Mouse (Mus musculus) urinary bladder, postnatal 4 days (tissue): Measurements from ENCODE around the gene Zfp790.
A peak's percentile ranks its signal among the peaks of the same experiment; 100 is the strongest.

ENCODE experiments used
- DNase-seq, 2 experiments: peaks; one replicate each; pipeline ENCODE4 v3.0.0; 2021 to 2022; ENCODE audit warnings: low spot score in 2 of 2

The Zfp790 gene

DNA sequence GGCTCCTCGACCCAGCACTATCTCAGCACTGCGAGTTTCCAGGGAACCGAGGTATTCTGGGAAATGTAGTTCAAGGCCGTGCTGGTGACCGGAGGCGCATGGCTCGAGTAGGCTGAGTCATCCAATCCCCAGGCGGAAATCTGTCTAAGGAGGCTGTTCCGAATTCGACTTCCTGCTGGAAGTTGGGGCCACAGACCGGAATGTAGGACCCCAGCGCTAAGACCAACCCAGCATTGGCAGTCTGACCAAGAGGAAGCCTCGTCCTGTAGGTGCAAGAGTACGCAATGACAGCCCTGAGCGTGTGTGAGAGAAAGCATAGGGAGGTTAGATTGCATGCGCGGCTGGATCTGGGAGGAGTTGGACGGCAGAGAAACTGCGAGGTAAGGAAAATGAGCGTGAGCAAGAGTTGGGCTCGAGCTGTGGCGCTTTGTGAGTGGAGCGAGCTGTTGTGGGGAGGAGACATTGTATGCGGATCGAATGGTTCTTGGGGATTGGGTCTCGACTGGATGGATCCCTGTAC, at the start of gene Zfp790:
Zfp790 (plus strand) TSS at position 205 of the 520 bp plus-strand sequence.
- DNase-seq = peak; percentile 83 to 84

GRCm38 (mm10) chr7:29767058-29767686, 48.7 kb upstream of the Zfp790 start:
- peak; percentile 71 to 74 for DNase-seq

DNA sequence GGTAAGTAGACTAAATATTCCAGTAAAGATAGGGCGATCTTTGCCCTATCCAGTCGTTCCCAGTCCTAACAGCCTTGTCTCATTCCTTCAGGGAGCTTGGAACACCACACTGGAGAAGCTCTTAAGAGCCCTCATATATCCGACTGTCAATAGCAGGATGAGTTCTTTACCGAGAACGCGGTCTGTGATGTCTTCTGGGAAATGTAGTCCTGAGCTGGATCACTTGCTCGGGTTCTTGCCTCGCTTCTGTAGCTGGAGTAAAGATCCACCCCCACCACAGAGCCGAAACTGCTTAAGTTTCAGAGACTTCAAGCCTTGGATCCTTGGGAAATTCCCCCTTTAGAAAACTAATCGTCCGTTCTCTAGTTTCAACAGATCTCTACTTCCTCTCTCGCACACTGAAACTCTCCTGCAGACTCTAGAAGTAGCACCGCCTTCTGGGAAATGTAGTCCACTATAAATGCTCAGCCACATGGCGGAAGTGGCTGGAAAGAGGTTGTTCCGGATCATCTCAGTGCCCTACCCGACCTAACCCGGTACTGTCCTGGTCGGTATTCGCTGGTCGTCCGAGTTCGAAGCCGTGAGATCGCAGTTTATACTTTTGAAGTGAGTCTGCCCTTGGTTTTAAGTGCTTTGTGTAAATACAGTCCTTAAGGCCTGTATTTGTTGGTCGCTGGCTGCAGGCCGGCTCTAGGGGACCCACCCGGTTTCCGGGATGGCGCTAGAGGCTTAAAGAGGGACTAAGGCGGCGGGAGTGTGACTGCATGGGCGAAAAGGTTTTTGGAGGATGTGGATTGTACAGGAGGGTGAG, 47.6 kb upstream of the Zfp790 start, which contains the start of gene Zfp84:
Zfp84 (plus strand) TSS at position 463 of the 811 bp plus-strand sequence.
- DNase-seq = peak; percentile 76 to 82

GRCm38 (mm10) chr7:29768980-29769379, 46.9 kb upstream of the Zfp790 start:
- no peak for DNase-seq

GRCm38 (mm10) chr7:29773503-29773902, 42.4 kb upstream of the Zfp790 start:
- no peak for DNase-seq

DNA sequence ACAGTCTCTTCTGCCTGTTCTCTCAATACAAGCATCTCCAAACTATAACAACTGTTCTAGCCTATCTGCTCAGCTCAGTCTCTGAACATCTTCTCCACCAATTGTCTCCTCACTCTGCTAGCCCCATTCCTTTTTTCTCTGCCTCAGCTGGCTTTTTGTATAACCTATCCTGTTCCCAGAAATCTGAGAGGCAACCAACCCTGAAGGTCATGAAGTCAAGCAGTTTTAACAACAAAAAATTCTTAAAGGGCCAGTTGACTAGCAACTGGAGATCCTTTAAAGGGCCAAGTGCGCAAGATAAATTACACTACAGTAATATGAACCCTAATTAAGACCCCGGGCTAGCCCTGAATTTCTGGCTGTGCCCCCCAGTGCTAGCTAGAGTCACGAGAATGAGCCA, 41.5 kb upstream of the Zfp790 start:
- DNase-seq = no peak

GRCm38 (mm10) chr7:29776568-29776967, 39.3 kb upstream of the Zfp790 start:
- DNase-seq = no peak

- no peak for DNase-seq
Observed at GRCm38 (mm10) chr7:29777372-29777771, 38.5 kb upstream of the Zfp790 start.

DNA sequence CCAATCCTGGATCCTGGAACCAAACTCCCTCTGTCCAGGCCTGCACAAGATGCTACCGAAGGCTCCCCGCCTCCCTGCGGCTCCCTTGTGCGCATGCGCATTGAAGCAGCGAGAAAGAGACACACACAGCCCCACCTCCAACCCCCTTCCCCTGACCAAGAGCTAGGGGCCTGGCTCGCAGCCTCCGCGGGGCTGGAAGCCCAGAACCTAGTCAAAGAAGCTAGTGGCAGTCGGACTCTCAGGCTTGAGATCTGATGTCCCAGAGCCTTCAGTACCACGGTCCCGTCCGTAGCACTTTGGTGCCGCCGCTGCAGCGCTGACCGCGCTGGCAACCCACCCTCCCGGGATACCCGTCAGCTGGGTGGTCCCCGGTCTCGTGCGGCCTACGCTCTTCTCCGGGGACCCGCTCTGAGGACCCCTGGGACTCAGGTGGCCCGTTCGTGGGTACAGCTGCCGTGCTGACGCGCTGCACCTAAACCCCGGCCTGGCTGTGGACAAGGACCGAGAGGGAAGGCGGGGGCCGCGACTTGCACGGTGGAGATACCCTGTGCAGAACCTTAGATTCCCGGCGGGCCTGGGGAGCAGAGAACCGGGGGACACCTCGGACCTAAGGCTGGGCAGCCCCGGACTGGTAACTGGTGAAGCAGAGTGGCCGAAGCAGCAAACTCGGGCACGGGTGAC, 31.9 kb upstream of the Zfp790 start, which contains the start of gene Zfp30:
Zfp30 (plus strand) TSS at position 128 of the 681 bp plus-strand sequence.
- peak; percentile 77 to 82 for DNase-seq

DNA sequence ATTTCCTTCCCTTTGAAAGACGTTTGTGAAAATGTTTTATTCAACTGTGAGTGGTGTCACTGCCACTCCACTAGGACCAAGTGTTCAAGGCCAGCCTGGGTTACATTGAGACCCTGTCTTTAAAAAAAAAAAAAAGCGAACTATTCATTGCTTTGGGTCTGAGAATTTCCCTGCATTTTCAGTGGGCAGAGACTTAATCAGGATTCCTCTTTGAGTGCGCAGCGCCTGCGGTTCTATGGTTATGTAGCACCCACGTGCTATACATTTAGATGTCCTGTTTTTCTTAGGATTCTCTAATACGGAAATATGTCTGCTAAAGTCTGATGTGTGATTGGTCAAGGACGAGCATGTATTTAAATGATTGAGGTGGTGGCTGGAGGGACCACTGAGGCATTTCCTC, 30.9 kb upstream of the Zfp790 start:
- DNase-seq = no peak

DNA sequence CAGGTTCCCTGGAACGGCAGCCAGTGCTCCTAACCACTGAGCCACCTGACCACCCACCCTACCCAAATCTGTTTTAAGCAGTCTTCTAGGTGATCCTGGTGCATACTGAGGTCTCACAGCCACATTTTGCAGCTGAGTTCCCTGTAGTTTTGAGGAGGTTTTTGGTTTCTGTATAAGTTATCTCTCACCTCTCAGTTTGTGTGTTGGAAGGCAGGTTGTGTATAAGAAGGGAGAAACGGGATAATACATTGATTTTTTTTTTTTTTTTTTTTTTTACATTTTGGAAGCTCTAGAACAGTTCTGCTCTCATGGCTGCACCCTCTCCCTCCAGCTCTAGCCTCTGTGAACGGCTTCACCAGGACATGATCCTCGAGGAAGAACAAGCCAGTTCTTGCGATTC, 30.0 kb upstream of the Zfp790 start:
- DNase-seq = no peak

DNA sequence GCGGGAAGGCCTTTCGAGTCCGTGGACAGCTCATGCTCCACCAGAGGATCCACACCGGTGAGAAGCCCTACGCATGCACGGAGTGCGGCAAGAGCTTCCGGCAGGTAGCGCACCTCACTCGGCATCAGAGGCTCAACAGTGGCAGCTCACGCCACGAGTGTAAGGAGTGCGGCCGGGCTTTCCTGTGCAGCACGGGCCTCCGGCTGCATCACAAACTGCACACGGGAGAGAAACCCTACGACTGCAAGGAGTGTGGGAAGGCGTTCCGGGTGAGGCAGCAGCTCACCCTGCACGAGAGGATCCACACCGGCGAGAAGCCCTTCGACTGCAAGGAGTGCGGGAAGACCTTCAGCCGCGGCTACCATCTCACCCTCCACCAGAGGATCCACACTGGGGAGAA, 23.0 kb upstream of the Zfp790 start:
- no peak for DNase-seq

DNA sequence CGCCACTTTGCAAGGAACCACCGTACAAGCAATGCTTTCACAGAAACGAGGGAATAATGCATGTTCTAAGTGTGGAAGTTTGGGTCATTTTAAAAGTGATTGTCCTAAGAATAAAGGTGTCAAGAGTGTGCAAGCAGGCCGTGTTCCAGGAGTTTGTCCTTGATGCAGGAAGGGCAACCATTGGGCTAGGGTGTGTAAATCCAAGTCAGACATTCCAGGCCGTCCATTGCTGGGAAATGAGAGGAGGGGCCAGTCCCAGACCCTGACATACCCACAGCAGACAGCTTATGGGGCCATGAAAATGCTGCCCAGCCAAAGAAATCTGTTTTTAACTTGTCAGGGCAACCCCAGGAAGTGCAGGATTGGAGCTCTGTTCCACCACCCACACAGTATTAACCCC, 8.9 kb upstream of the Zfp790 start:
- DNase-seq = no peak

GRCm38 (mm10) chr7:29812244-29812643, 3.7 kb upstream of the Zfp790 start:
- DNase-seq = no peak

DNA sequence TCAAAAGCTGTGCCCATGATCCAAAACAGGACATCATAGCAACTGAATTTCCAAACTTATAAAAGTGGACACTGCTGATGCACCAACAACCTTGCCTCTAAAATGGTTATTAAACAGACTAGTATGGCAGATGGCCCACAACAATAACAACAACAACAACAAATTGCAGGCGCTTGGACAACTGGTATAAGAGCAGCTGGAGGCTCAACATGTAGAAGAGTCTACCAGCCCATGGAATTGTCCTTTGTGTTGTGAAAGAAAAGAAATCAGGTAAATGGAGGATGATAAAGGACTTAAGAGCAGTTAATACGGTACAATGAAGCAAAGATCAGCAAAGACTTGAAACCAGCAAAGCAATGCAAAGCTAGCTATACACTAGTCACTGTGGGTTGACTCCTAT, 1.5 kb upstream of the Zfp790 start:
- no peak for DNase-seq

GRCm38 (mm10) chr7:29815061-29815784, 691 bp upstream of the Zfp790 start:
- DNase-seq = no peak

- DNase-seq = peak in 1 of 2 experiments; percentile 38
Observed at GRCm38 (mm10) chr7:29818619-29819254, 2.8 kb downstream of the Zfp790 start.

- no peak for DNase-seq
Observed at GRCm38 (mm10) chr7:29828001-29828400, 12.1 kb downstream of the Zfp790 start.

DNA sequence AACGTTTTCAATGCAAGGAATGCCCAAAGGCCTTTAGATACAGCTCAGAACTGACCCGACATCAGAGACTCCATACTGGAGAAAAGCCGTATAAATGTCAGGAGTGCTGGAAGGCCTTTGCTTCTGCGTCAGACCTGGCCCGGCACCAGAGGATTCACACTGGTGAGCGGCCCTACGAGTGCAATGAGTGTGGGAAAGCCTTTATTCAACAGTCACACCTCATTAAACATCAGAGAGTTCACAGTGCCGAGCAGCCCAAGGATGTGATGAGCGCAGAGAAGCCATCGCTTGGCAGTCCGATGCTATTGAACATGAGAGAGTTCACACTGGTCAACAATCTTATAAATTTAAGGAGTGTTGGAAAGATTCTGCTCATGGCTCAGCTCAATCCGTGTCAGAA, 13.9 kb downstream of the Zfp790 start:
- no peak for DNase-seq

DNA sequence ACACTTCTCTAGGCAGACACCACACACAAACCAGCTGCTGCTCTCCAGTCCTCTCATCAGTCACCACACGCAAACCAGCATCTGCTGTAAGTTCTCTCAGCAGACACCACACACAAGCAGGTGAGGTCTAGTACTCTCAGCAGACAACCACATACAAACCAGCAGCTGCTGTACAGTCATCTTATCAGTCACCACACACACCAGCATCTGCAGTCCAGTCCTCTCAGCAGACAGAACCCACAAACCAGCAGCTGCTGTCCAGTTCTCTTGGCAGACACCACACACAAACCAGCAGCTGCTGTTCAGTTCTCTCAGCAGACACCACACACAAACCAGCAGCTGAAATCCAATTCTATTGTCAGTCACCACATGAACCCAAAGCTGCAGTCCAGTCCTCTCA, 20.9 kb downstream of the Zfp790 start:
- DNase-seq = no peak

- DNase-seq = no peak
Observed at GRCm38 (mm10) chr7:29839256-29839655, 23.3 kb downstream of the Zfp790 start.
